Mouse (Mus musculus): ENCODE results near the gene Gm21972. TPM values are rescaled to one million over a fixed set of nuclear protein-coding genes. Genes with fewer than 3 reads are reported as not detected.

Gene Gm21972
- 1 to 10 TPM; 3.2 to 4.3 TPM for total RNA-seq (2021)

GRCm38 (mm10) chr1:86133337-86133736, at the start of gene Gm21972:
Gm21972 (plus strand) TSS chr1:86133637.
- no peak for DNase-seq

DNA sequence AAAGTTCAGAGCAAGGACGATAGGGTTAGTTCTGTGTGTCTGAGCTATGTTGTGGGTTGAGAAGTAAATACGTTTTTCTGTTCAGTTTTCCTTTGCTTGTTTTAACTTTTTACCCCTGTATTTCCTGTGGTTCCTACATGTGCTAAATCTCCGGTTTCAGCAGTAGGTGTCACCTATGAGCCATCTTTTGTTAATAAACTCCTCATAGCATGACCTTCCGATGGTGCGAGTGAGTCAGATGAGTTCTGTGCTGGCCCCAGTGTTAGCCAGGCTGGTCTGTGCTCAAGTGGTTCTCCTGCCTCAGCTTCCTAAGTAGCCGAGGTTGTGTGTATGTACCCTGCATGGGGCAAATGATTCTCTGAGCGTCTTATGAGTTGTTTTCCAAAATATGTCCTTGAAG, 39.0 kb upstream of the Gm21972 start:
- DNase-seq, result no peak

- no peak for DNase-seq
These were observed 28.4 kb upstream of the Gm21972 start for GRCm38 (mm10) chr1:86105054-86105453.

GRCm38 (mm10) chr1:86111779-86112178, 21.7 kb upstream of the Gm21972 start, which contains the start of gene Htr2b:
Htr2b (minus strand) TSS chr1:86111970.
- peak; percentile 31 to 48 for DNase-seq

- DNase-seq, result no peak
These were observed 19.3 kb upstream of the Gm21972 start for GRCm38 (mm10) chr1:86114141-86114540.

GRCm38 (mm10) chr1:86119549-86119948, 13.9 kb upstream of the Gm21972 start:
- no peak for DNase-seq

GRCm38 (mm10) chr1:86126036-86126435, 7.4 kb upstream of the Gm21972 start:
- no peak for DNase-seq

DNA sequence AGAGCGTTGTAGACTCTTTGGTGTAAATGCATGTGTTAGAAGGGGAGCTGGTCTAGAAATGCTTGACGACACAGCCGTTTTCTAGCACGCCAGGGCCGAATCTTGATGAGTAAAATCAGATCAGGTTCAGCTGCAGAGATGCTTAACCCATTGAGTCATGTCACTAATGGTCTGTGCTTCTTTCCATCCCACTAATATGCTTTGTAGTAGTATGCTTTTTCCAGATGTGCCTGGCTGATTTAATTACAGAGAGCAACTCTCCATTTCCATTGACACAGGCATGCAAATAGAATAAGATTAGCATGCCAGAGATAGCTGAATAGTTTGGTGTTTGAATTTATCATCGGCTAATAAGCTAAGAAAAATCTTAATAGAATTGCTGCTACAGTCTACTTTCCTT, 1.9 kb downstream of the Gm21972 start:
- DNase-seq, result no peak

GRCm38 (mm10) chr1:86141081-86141480, 7.6 kb downstream of the Gm21972 start:
- no peak for DNase-seq

DNA sequence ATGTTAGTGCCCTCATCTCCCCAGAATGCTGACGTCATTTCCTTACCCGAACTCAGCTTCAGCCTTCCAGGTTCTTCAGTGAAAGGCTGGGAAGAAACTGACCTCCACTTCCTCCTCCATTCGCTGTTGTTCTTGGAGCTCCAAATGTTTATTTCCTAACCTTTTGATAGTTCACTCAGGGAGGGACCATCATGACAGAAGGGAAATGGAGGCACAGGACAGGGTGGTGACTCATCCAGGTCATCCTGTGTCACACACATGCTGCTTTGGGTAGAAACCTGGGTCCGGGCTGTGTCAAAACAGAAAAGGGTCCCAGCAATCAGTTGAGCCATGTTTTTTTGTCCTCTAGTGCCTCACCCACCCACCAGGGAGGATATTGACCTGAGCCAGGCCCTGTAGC, 9.7 kb downstream of the Gm21972 start:
- no peak for DNase-seq

DNA sequence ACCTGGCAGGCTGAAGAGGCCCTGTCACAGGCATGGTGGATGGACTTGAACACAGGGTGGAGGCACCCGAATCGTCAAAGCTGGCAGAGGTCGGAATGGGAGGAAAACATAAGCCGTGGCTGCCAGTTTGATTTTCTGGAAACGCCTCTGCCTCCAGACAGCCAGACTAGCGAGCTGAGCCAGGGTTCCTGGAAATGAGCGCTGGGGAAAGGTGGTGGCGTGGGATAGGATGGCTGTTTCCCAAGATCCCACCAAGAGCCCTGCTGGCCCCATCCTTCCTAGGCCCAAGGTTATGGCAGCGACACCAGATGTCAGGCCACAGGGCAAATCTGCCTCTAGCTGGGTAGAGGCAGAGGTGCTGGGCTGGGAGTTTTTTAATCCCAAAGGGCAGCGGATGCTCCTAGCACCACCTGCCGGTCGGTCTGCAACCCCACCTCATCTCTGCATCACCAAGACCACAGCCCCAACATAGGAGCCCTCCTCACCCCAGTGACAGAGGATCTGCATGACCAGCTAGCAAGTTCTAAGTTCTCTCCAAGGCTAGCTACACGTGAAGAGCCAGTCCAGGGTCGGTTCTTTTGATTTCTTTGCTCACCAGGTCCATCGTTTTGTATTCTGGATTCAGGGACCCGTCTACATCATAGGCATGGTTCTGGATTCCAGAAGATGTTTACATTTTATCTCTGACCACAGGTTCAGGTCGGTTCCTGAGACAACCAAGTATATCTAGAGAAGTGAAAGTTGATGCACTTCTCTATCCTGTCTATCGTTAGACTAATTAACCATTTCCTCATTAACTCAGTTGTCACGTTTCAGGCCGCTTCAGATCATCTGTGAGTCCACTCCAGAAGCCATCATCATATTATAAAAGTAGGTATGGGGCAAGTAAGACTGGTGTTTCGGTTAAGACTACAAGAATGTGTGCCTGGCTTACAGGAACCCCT, 10.8 kb downstream of the Gm21972 start:
- DNase-seq, result peak; percentile 15 to 20

- DNase-seq, result no peak
These were observed 12.9 kb downstream of the Gm21972 start for GRCm38 (mm10) chr1:86146293-86146692.

GRCm38 (mm10) chr1:86147557-86147956, 14.1 kb downstream of the Gm21972 start:
- no peak for DNase-seq

DNA sequence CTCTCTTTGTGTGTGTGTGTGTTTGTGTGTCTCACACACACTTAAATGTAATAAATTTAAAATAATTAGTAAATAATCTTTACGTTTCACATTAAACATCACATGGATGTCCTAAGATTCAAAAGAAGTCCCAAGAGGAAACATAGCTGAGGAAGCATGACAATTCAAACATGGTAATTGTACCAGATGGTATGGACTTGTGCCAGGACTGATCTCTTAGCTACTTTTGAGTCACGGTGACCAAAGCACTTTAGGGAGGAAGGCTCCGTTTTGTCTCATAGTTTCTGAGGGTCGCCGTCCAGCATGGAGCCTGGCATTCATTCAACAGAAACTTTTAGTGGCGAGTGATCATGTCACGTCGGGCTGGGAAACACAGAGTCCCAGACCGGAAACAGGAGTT, 14.7 kb downstream of the Gm21972 start:
- DNase-seq, result no peak

GRCm38 (mm10) chr1:86150929-86151328, 17.5 kb downstream of the Gm21972 start:
- no peak for DNase-seq

DNA sequence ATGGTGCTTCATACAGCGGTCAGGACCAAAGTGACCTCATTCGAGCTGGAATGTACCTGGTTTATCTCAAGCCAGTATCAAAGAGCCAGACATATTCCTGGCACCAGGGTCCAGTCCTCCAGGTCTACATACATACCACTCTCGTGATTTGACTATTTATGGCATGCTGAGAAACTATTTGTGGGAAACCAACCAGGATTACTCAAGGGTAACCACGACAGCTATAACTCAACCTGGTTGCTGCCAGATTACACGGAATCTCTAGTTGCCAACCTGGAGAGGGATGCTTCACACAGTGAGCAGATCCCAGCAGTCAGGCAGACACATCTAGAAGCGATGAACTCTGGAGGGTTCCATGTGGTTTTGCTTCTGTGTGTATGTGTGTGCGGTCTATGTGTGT, 17.9 kb downstream of the Gm21972 start:
- no peak for DNase-seq

- DNase-seq, result no peak
These were observed 19.2 kb downstream of the Gm21972 start for GRCm38 (mm10) chr1:86152618-86153017.

DNA sequence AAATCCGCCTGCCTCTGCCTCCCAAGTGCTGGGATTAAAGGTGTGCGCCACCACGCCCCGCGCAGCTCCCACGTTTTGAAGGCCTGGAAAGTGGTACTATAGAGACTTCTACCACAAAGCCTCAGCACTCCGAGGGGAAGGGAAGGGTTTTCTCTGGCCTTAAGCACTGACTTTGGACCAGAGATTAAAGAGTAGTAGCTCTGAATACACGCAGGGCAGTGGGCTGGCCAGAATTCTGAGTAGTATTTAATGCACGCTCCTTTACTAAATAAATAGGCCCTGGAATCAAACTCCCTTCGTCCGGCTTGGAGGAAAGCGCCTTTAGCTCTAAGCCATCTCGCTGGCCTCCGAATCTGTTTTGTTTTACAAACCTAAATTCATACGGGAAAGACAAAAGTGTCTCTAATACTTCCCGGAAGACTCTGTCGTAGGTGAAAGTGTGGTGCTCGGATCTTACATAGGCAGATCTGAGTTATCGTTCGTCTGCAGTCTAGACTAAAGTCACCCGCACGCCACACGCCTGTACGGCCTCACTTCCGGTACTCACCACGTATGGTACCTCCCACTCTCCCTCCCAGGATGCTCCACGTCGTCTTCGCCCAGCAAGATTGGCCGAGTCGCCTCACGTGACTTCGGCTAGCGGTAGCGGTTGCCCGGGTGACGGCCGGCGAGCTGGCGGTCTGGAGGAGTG, 20.8 kb downstream of the Gm21972 start, which contains the start of gene Armc9:
Gene Armc9, plus strand, starts transcription at position 648 of the 691 bp plus-strand sequence.
- DNase-seq, result peak; percentile 95

GRCm38 (mm10) chr1:86154824-86155164, 21.4 kb downstream of the Gm21972 start:
- DNase-seq, result no peak

GRCm38 (mm10) chr1:86156075-86156474, 22.6 kb downstream of the Gm21972 start:
- no peak for DNase-seq

GRCm38 (mm10) chr1:86156595-86156994, 23.2 kb downstream of the Gm21972 start:
- DNase-seq, result no peak

DNA sequence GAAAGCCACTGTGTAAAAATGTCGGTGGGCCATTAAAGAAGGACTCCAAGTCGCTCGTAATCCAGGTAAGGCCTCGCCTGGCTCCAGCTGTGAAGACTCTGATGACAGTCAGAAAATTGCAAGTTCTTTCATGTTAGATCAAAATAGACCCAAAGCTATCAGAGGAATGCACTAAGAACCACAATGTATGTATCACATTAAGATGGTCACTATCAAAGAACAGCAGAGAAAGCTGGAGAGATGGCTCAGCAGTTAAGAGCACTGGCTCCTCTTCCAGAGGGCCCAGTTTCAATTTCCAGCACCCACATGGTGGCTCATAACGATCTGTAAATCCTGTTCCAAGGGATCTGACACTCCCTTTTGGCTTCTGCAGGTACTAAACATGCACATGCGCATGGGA, 26.6 kb downstream of the Gm21972 start:
- DNase-seq, result no peak

GRCm38 (mm10) chr1:86160479-86160878, 27.0 kb downstream of the Gm21972 start:
- DNase-seq, result no peak

GRCm38 (mm10) chr1:86161061-86161460, 27.6 kb downstream of the Gm21972 start:
- no peak for DNase-seq

All from layer of hippocampus, postnatal 36 days (tissue).